Mouse (Mus musculus): ENCODE measurements around the gene C7. TPM values are rescaled to one million over a fixed set of nuclear protein-coding genes. Genes with fewer than 3 reads are reported as not detected.
A peak's percentile ranks its signal among the peaks of the same experiment; 100 is the strongest.

The C7 gene
- total and polyA plus RNA-seq, 2 experiments from 2014 or later: 0.05 to 0.11 TPM

DNA sequence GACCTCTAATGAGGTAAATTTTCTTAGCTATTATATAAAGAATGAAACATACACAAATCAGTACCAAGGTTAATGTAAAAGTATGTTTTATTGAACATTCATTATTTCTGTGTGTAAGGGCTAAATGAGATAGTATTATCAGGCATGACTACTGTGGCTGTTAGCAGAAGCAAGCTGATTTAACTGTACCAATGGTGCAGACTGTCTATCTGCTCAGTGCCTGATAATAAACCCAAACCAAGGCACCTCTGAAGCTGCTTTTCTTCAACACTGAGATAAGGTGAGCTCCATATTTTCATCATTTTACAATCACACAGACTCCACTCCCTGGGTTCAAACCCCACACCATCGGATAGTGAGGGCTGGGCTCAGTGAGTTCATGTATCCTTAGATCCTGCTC lies 33.8 kb upstream of the C7 start:
- no peak overlapping the region for H3K27ac ChIP-seq (ENCODE audit: low read depth, low read length)
- H3K4me3 ChIP-seq (ENCODE audit: low read depth, low read length): no peak overlapping the region
- no peak overlapping the region for H3K4me2 ChIP-seq (ENCODE audit: low read depth)
- no peaks in the 10 kb centered on the region for H3K9me3 ChIP-seq (ENCODE audit: low read length)
- H3K36me3 ChIP-seq (ENCODE audit: insufficient read depth): no peaks in the 10 kb centered on the region
- TF ChIP-seq CTCF (IDR thresholded peaks at IDR 0.05; ENCODE audit: low read depth): no peak
- DNase-seq (no peak), ATAC-seq (no peak)
- H3K9ac ChIP-seq: no peak overlapping the region
- 94% methylated on average over 1 of the region's 1 CpGs for WGBS
- H3K27me3 ChIP-seq (ENCODE audit: insufficient read depth, low read length): no peaks in the 10 kb centered on the region
- H3K4me1 ChIP-seq (ENCODE audit: insufficient read depth): no peaks in the 10 kb centered on the region

DNA sequence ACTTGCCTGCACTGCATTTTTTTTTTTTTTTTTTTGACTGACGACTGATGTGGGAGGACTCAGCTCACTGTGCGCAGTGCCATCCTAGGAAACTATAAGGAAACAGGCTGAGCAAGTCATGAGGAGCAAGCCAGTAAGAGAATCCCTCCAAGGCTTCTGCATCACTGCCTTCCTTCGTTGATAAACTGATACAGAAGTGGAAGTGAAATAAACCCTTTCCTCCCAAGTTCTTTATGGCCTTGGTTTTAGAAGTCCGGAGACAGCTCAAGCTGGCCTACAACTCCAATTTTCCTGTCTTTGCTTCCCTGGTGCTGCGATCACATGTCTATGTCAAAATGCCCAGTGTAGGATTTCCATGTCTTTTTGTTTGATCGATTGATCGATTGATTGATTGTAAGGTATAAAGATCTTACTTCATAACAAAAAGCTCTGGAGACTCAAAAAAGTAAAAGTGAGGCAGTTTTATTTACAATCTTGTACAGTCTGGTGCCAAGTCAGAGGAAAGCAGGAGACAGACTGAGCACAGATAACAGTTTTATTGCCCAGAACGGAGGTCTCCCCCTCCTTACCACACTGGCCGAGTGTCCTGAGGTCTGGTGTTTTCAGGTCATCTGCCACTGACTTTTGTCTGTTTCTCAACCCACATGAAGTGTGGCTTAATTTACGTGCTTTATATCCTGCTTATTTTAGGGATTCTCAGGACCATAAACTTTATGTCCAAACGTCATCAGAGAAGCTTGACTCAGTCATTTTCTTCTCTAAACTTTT lies 32.2 kb upstream of the C7 start:
- WGBS: 90% methylated on average over 11 of the region's 11 CpGs
- DNase-seq: no peak
- Histone ChIP-seq H3K9ac (no peak overlapping the region), H3K4me1 (ENCODE audit: insufficient read depth) (no peaks in the 10 kb centered on the region), H3K4me3 (ENCODE audit: low read depth, low read length) (no peak overlapping the region), H3K4me2 (ENCODE audit: low read depth) (no peak overlapping the region), H3K27me3 (ENCODE audit: insufficient read depth, low read length) (no peaks in the 10 kb centered on the region), H3K27ac (ENCODE audit: low read depth, low read length) (no peak overlapping the region), H3K9me3 (ENCODE audit: low read length) (no peaks in the 10 kb centered on the region), H3K36me3 (ENCODE audit: insufficient read depth) (no peaks in the 10 kb centered on the region)
- ATAC-seq: no peak
- no peak for TF ChIP-seq CTCF (IDR thresholded peaks at IDR 0.05; ENCODE audit: low read depth)

GRCm38 (mm10) chr15:5090131-5090530 lies 26.6 kb upstream of the C7 start:
- DNase-seq (no peak), ATAC-seq (no peak)
- Histone ChIP-seq H3K4me3 (ENCODE audit: low read depth, low read length) (no peak overlapping the region), H3K9me3 (ENCODE audit: low read length) (no peaks in the 10 kb centered on the region), H3K9ac (no peak overlapping the region), H3K36me3 (ENCODE audit: insufficient read depth) (no peaks in the 10 kb centered on the region), H3K4me1 (ENCODE audit: insufficient read depth) (no peaks in the 10 kb centered on the region), H3K4me2 (ENCODE audit: low read depth) (no peak overlapping the region), H3K27ac (ENCODE audit: low read depth, low read length) (no peak overlapping the region), H3K27me3 (ENCODE audit: insufficient read depth, low read length) (no peaks in the 10 kb centered on the region)
- no peak for TF ChIP-seq CTCF (IDR thresholded peaks at IDR 0.05; ENCODE audit: low read depth)
- 95% methylated on average over 10 of the region's 10 CpGs for WGBS

GRCm38 (mm10) chr15:5088850-5089608 lies 25.5 kb upstream of the C7 start:
- H3K36me3 ChIP-seq (ENCODE audit: insufficient read depth): no peaks in the 10 kb centered on the region
- no peaks in the 10 kb centered on the region for H3K4me1 ChIP-seq (ENCODE audit: insufficient read depth)
- no peak overlapping the region for H3K27ac ChIP-seq (ENCODE audit: low read depth, low read length)
- no peak for DNase-seq
- H3K4me2 ChIP-seq (ENCODE audit: low read depth): no peak overlapping the region
- no peak overlapping the region for H3K9ac ChIP-seq
- H3K27me3 ChIP-seq (ENCODE audit: insufficient read depth, low read length): no peaks in the 10 kb centered on the region
- WGBS: 64% methylated on average over 7 of the region's 7 CpGs
- no peak for TF ChIP-seq CTCF (IDR thresholded peaks at IDR 0.05; ENCODE audit: low read depth)
- no peak overlapping the region for H3K4me3 ChIP-seq (ENCODE audit: low read depth, low read length)
- H3K9me3 ChIP-seq (ENCODE audit: low read length): no peaks in the 10 kb centered on the region
- no peak for ATAC-seq

- ATAC-seq (peak; percentile 54; the same call in 1 of the 2 replicates), DNase-seq (peak; percentile 38)
- no peak overlapping the region for H3K9ac ChIP-seq
- no peak overlapping the region for H3K4me3 ChIP-seq (ENCODE audit: low read depth, low read length)
- H3K4me1 ChIP-seq (ENCODE audit: insufficient read depth): no peaks in the 10 kb centered on the region
- no peaks in the 10 kb centered on the region for H3K9me3 ChIP-seq (ENCODE audit: low read length)
- H3K36me3 ChIP-seq (ENCODE audit: insufficient read depth): no peaks in the 10 kb centered on the region
- no peaks in the 10 kb centered on the region for H3K27me3 ChIP-seq (ENCODE audit: insufficient read depth, low read length)
- H3K27ac ChIP-seq (ENCODE audit: low read depth, low read length): no peak overlapping the region
- WGBS: 21% methylated on average over 2 of the region's 2 CpGs
- H3K4me2 ChIP-seq (ENCODE audit: low read depth): no peak overlapping the region
- peak; percentile 56 for TF ChIP-seq CTCF (IDR thresholded peaks at IDR 0.05; ENCODE audit: low read depth)
Observed at GRCm38 (mm10) chr15:5086162-5086561, 22.6 kb upstream of the C7 start.

DNA sequence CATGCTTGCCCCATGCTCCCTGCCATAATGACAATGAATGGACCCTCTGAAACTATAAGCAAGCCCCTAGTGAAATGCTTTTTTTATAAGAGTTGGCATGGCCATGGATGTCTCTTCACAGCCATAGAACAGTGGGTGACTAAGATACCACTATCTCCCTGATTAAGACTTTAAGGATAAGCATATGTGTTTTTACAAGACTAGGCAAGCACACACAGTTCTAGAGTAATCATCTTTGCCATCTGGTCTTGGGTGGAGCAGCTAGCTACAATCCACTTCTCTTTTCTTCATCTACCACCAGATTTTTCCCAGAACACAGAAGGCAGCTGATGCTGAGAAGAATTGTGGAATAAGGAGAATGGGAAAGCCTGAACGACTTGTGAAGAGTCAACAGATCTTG lies 17.7 kb upstream of the C7 start:
- no peaks in the 10 kb centered on the region for H3K27me3 ChIP-seq (ENCODE audit: insufficient read depth, low read length)
- H3K9me3 ChIP-seq (ENCODE audit: low read length): no peaks in the 10 kb centered on the region
- no peak overlapping the region for H3K9ac ChIP-seq
- no peak for TF ChIP-seq CTCF (IDR thresholded peaks at IDR 0.05; ENCODE audit: low read depth)
- no peak overlapping the region for H3K4me2 ChIP-seq (ENCODE audit: low read depth)
- H3K4me3 ChIP-seq (ENCODE audit: low read depth, low read length): no peak overlapping the region
- H3K36me3 ChIP-seq (ENCODE audit: insufficient read depth): no peaks in the 10 kb centered on the region
- 85% methylated on average over 1 of the region's 1 CpGs for WGBS
- H3K27ac ChIP-seq (ENCODE audit: low read depth, low read length): no peak overlapping the region
- H3K4me1 ChIP-seq (ENCODE audit: insufficient read depth): no peaks in the 10 kb centered on the region
- DNase-seq (no peak), ATAC-seq (no peak)

All from forebrain, postnatal 0 days (tissue).